Mouse (Mus musculus) heart, postnatal 0 days (tissue): ENCODE data around the gene Lmx1b.

ENCODE experiments used
- CTCF ChIP-seq: IDR thresholded peaks from 2 replicates; pipeline ENCODE4 v1.5.1; 2016; ENCODE audit warnings: antibody characterized with exemption, control low read depth, low read depth
- EP300 ChIP-seq: IDR thresholded peaks from 2 replicates; pipeline ENCODE4 v1.6.1; 2016; ENCODE audit warnings: antibody characterized with exemption, low read depth

DNA sequence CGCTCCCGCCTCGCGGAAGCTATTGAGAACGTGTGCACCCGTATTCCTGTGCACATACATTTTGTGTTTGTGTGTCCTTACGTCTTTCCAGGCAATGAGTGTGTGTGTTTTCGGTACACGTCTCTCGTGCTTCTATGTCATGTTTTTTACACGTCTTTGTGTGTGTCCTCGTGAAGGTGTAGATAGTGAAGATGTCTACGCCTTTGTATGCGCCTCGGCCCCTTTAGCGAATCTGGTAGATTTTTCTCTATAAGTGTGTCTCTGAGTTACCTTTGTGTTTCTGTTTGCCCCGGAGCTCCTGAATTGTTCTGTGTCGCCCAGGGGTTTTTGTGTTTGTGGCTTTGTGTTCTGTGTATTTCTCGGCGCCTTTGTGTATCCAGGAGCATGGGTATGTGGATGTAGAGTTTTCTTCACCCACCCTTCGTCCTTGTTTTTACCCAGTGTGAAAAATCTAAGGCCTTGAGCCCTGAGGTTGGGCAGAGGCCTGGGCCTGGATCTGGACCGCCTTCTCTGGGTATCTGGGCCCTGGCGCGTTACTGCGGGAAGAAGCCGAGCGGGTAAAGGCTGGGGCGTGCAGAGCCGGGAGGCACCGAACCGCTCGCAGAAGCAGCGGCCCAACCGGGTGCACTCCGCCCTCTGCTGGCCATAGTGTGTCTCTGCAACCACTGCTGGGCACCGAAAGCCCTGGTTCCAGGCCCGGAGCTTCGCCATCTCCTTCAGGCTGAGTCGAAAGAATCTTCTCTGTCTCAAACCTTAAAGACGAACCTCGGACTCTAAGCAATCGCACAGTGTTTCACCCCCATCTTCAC, 2.5 kb upstream of the Lmx1b start:
- TF ChIP-seq CTCF = peak; percentile 77
- no peak for TF ChIP-seq EP300
